Mouse (Mus musculus) cerebral cortex, adult 2 months (tissue): ENCODE results near the gene Msrb3.

Experiments used
- whole genome bisulfite sequencing: fragments of 180-500 bp; shearing (Covaris S2); methylation state at CpG from one replicate; pipeline ENCODE4 v1.1.7; 2018; 5-methylcytosine and 5-hydroxymethylcytosine counted together

Msrb3 gene

GRCm38 (mm10) chr10:120898357-120898756, 544 bp downstream of the Msrb3 start:
- under 1% methylated on average over 48 of the region's 49 CpGs for WGBS

- WGBS: 39% methylated on average over 15 of the region's 15 CpGs
Observed at GRCm38 (mm10) chr10:120895899-120896289, 3.0 kb downstream of the Msrb3 start.

DNA sequence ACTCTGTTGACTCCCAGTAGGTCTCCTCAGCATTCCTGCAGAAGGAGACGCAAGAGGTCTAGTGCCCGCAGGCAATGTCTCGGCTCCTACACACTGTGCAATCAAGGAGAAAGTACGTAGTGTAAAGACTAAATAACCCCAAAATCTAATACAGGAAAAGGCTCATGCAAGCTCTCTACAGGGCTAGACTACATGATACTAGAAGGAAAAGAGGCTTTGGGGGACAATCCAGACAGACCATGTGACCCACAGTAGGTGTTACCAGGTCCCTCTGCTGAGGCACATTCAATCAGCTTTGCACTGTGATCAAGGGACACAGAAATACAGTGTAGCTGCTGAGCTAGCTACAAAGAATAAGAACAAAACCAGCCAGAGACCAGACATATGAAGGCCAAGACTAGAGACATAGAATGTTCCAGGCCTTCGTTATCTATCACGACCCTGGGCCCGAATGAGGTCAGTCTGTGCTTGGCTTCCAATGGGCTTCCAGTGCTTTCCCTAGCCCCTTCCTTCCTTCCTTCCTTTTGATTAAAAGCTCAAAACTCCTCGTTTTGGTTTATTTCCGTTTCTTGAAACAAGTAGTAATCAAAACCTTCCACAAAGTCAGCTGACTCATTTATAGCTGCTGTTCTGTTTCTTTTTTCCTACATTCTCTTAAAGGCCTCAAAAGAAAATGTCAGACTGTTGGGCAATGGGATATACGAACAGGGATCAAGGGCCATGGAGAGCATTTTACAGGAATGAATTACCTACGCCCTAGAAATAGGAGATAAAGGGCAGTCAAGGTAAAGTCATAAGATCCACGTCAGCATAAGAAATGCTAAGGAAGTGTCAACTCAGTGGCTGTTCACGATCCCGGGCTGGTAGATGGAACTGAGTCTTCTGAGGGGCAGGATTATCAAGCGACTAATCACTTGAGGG, 3.7 kb downstream of the Msrb3 start:
- WGBS: 80% methylated on average over 15 of the region's 15 CpGs

DNA sequence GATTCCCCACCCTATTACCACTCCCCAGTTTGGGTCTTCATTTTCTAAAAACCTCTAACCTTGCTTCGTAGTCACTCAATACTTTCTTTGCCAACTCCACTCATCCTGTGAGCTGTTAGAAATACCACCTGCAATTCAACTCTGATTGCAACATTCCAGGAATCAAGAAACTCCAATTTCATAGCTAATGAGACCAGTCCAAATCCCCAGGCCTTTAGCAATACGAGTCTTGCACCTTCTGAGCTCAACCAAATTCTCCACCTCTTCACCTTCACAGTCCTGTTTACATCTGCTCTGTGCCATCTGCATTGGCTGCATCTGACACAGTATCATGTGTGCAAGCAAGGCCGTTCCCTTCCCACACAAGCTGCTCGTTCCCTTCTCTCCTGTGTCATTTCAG, 5.0 kb downstream of the Msrb3 start:
- 75% methylated on average over 4 of the region's 4 CpGs for WGBS

GRCm38 (mm10) chr10:120891131-120891530, 7.8 kb downstream of the Msrb3 start:
- WGBS: 92% methylated on average over 4 of the region's 4 CpGs

- 97% methylated on average over 1 of the region's 1 CpGs for WGBS
Observed at GRCm38 (mm10) chr10:120890592-120890991, 8.3 kb downstream of the Msrb3 start.

DNA sequence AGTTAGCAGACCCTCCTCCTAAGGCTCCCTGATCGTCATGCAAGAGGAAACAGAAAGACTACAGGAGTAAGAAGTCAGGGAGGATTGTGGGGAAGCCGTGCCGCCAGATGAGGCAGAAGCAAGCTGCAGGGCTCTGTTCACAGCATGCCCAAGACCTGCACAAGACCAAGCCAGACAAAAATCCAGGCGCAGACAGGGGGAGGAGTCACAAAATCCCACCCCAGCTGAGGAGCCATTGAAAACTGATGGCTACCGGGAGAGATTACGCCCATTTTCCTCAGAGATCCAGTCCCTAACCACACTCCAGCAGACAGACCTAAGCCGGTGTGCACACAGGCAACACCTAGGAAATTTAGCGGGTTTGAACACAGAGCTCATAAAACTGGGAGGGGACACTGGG, 10.4 kb downstream of the Msrb3 start:
- WGBS: 97% methylated on average over 8 of the region's 8 CpGs

- 93% methylated on average over 14 of the region's 14 CpGs for WGBS
Observed at GRCm38 (mm10) chr10:120884220-120884619, 14.7 kb downstream of the Msrb3 start.

DNA sequence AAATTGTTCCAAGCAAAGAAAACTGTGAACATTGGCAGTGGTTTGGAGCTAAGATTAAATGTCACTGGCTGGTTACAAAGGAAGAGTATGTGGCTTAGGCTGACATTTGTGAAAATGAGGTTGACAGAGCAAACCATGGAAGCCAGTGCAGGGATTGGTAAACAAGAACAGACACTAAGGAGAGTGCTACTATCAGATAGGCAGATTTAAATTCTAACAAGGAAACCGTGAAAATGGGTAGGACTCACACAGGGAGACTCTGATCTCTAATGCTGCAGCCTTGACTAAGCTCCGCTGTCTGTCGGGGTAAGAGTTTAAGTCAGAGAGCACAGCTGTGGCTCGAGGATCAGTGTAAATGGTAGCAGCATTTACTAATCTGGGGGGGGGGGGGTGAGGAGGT, 15.2 kb downstream of the Msrb3 start:
- WGBS: 82% methylated on average over 4 of the region's 4 CpGs

DNA sequence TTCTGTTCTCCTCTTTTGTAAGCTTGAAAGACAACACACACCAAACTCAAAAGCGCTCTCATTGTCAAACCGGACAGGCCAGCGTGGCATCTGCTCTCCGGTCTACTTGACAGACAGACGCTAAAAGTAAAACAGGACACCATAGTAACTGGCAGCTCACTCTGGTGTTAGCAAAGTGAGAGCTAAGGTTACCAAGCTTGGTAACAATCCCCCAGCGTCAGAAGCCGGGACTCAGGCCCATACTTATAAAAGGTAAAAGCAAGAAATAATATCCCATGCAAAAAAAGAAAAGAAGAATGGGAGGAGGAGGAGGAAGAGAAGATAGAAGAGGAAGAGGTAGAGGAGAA, 15.9 kb downstream of the Msrb3 start:
- WGBS: 2% methylated on average over 7 of the region's 7 CpGs

- 9% methylated on average over 17 of the region's 17 CpGs for WGBS
Observed at GRCm38 (mm10) chr10:120882347-120883068, 16.4 kb downstream of the Msrb3 start.

GRCm38 (mm10) chr10:120876549-120877270, 22.2 kb downstream of the Msrb3 start:
- 67% methylated on average over 20 of the region's 20 CpGs for WGBS

GRCm38 (mm10) chr10:120875672-120876463, 23.0 kb downstream of the Msrb3 start:
- WGBS: 18% methylated on average over 26 of the region's 26 CpGs

- WGBS: 89% methylated on average over 12 of the region's 12 CpGs
Observed at GRCm38 (mm10) chr10:120874261-120874660, 24.6 kb downstream of the Msrb3 start.

DNA sequence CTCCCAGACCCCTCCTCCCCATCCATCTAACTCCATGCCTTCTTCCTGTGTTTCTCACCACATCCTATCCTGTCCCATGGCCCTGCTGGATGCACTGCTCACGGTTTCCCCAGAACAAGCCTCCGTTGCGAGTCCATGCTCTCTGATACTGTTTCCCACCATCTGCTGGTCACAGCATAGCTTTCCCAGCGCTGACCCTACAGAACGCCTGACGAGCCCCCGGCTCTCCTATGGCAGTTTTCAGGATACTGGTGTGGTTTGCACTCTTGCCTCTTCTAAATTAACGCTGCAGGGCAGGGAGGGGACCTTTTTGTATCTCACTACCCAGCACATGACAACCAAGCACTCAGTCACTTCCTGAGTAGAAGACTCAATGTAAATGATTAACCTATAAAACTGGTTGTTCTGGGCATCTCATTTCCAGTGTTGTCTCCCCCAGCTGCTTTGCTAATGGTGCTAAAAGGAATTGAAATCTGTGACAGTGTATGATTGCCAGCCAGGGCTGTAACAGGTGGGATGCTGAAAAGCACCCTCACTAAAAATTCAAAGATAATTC, 25.2 kb downstream of the Msrb3 start:
- 91% methylated on average over 8 of the region's 8 CpGs for WGBS

DNA sequence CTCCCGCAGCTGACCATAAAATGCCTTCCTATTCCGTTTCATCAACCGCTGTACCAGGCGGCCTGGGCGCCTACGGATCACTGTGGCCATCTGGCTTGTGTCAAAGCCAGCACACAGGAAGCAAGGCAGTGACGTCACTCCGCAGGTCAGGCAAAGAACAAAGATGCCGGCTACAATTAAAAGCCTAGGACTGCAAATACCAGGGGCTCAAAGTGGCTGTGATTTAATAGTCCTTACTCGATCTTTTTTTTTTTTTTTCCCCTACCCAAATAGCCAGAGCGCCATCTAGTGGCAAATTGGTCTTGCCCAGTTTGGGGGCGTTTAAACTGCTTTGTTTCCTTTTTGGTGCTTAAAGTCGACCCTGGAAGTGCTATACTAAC, 26.4 kb downstream of the Msrb3 start:
- WGBS: 21% methylated on average over 13 of the region's 13 CpGs

DNA sequence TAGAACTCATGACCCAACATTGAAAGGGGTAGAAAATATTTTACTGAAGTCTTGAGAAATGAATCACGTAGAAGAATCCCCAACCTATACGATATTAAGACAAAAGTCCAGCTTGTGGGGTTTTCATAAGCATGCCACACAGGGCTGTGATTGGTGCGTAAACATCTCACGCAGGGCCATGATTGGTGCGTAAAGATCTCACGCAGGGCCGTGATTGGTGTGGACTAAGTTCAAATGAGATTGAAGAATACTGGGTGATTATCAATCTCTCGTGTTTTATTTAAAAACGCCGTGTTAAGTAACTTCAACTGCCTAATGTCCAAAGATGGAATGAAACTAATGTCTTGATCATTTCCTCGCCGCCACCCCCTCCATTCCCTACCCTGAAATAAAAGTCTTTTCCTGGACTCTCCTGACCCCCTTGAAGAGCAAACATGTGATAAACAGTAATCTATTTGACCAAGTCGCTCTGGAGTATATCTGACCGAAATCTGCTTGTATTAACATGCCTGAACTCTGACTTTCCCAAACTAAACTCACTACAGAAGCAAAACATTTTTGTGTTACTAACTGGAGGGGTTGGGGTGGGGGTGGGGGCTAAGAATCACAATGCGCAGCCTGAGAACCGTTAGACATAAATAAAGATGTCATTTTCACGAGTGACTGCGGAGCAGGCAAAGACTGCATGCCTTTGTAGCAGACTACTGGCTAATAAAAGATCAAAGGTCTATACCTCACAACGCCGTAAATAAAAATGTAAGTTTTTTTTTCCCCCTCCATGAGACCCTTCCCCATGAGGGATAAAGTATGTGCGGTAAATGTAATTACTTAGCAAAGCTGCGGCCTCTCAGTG, 27.0 kb downstream of the Msrb3 start:
- WGBS: 76% methylated on average over 22 of the region's 22 CpGs

DNA sequence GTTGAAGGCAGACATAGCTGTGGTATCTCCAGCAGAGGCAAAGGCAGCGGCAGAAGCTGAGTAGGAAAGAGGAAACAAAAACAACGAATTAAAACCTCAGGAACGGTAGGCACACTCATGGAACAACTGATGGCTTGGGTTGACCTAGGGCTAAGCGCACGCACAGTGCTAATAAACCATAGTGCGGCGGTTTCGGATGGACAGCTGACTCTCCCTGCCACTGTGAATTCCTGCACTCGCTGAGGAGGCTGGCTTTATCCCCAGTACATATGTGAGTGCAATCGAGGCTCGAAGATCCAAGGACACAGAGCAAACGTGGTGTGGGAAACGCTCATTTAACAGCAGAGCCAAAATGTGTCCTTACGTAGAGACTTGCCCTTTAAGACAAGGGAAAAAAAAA, 27.8 kb downstream of the Msrb3 start:
- 93% methylated on average over 14 of the region's 14 CpGs for WGBS

DNA sequence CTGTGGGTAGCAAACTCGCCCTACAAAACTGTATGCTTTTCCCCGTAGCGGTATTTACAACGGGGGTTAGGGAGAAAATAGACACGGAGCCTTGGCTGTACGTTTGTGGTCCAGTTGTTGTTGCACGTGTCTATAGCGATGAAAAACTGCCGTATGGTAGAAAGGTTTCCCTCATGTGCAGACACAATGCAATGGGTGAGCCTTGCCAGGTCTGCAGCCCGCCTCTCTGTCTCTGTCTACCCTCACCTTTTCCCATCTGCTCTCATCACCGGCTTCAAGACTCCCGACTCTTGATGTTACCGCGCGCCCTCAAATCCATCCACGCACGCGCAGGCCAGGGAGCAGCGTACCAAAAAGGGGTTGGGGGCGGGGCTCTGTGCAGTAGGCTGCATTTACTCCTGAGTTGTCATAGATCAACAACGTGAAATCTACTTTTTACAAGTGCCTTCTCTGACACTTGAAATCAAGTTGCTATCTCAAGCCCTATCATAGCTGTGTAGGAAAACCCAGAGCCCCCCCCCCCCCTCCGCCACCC, 29.6 kb downstream of the Msrb3 start:
- 95% methylated on average over 22 of the region's 22 CpGs for WGBS

GRCm38 (mm10) chr10:120864446-120864845, 34.5 kb downstream of the Msrb3 start:
- WGBS: 13% methylated on average over 9 of the region's 9 CpGs
